Mouse (Mus musculus): ENCODE measurements at regions not wholly inside any gene's neighbourhood (a gene's known extent, or its start where the extent isn't known, plus 50 kb on each side); places are given as distances from the start of the nearest gene placed in this dataset.
A peak's percentile ranks its signal among the peaks of the same experiment; 100 is the strongest.

GRCm38 (mm10) chr13:51930931-51931330 lies 84.5 kb downstream of the Gadd45g start:
- no peak for DNase-seq (ENCODE audit: low read depth)

GRCm38 (mm10) chr13:51935827-51936226 lies 89.3 kb downstream of the Gadd45g start:
- DNase-seq (ENCODE audit: low read depth), result no peak

- no peak for DNase-seq (ENCODE audit: low read depth)
Observed at GRCm38 (mm10) chr13:51936441-51936840, 90.0 kb downstream of the Gadd45g start.

GRCm38 (mm10) chr13:51937898-51938297 lies 91.4 kb downstream of the Gadd45g start:
- DNase-seq (ENCODE audit: low read depth), result no peak

GRCm38 (mm10) chr13:51939262-51939661 lies 92.8 kb downstream of the Gadd45g start:
- DNase-seq (ENCODE audit: low read depth), result no peak

GRCm38 (mm10) chr13:51939715-51940114 lies 93.2 kb downstream of the Gadd45g start:
- no peak for DNase-seq (ENCODE audit: low read depth)

GRCm38 (mm10) chr13:51946171-51946570 lies 99.7 kb downstream of the Gadd45g start:
- peak; percentile 80 for DNase-seq (ENCODE audit: low read depth)

GRCm38 (mm10) chr13:51948896-51949295 lies 102.4 kb downstream of the Gadd45g start:
- no peak for DNase-seq (ENCODE audit: low read depth)

GRCm38 (mm10) chr13:51951506-51952038 lies 105.1 kb downstream of the Gadd45g start:
- DNase-seq (ENCODE audit: low read depth), result no peak

GRCm38 (mm10) chr13:51953084-51953483 lies 106.6 kb downstream of the Gadd45g start:
- DNase-seq (ENCODE audit: low read depth), result no peak

GRCm38 (mm10) chr13:51953569-51953968 lies 107.1 kb downstream of the Gadd45g start:
- DNase-seq (ENCODE audit: low read depth), result no peak

GRCm38 (mm10) chr13:51957101-51957500 lies 110.6 kb downstream of the Gadd45g start:
- DNase-seq (ENCODE audit: low read depth), result no peak

GRCm38 (mm10) chr13:51959591-51959990 lies 113.1 kb downstream of the Gadd45g start:
- no peak for DNase-seq (ENCODE audit: low read depth)

- DNase-seq (ENCODE audit: low read depth), result no peak
Observed at GRCm38 (mm10) chr13:51960262-51960661, 113.8 kb downstream of the Gadd45g start.

GRCm38 (mm10) chr13:51962191-51962611 lies 115.7 kb downstream of the Gadd45g start:
- DNase-seq (ENCODE audit: low read depth), result no peak

- DNase-seq (ENCODE audit: low read depth), result peak; percentile 77
Observed at GRCm38 (mm10) chr13:51962676-51963075, 116.2 kb downstream of the Gadd45g start.

- peak; percentile 55 for DNase-seq (ENCODE audit: low read depth)
Observed at GRCm38 (mm10) chr13:51963966-51964365, 117.5 kb downstream of the Gadd45g start.

GRCm38 (mm10) chr13:51964416-51964815 lies 117.9 kb downstream of the Gadd45g start:
- DNase-seq (ENCODE audit: low read depth), result peak; percentile 86

- DNase-seq (ENCODE audit: low read depth), result no peak
Observed at GRCm38 (mm10) chr13:51964921-51965320, 118.4 kb downstream of the Gadd45g start.

GRCm38 (mm10) chr13:51968103-51968502 lies 121.6 kb downstream of the Gadd45g start:
- no peak for DNase-seq (ENCODE audit: low read depth)

- no peak for DNase-seq (ENCODE audit: low read depth)
Observed at GRCm38 (mm10) chr13:51968796-51969195, 122.3 kb downstream of the Gadd45g start.

- DNase-seq (ENCODE audit: low read depth), result peak; percentile 98
Observed at GRCm38 (mm10) chr13:51970051-51970450, 123.6 kb downstream of the Gadd45g start.

- DNase-seq (ENCODE audit: low read depth), result no peak
Observed at GRCm38 (mm10) chr13:51972656-51973310, 126.3 kb downstream of the Gadd45g start.

GRCm38 (mm10) chr13:51973461-51973860 lies 127.0 kb downstream of the Gadd45g start:
- DNase-seq (ENCODE audit: low read depth), result no peak

All from 416B (cell line).